Mouse (Mus musculus) CD8-positive naive resting alpha-beta T cell, adult 2 months (primary cell): ENCODE measurements at regions not wholly inside any gene's neighbourhood (a gene's known extent, or its start where the extent isn't known, plus 50 kb on each side); places are given as distances from the start of the nearest gene placed in this dataset.

Source experiments
- DNase-seq, 2 experiments: peaks; one replicate each; pipeline ENCODE4 v3.0.0; 2022; ENCODE audit warnings: low read depth in 2 of 2, low spot score in 2 of 2

- no peak for DNase-seq
Measured at GRCm38 (mm10) chr1:43882576-43882975, 50.9 kb upstream of the Tpp2 start.

GRCm38 (mm10) chr1:43880396-43880795 is 52.8 kb upstream of the Uxs1 start:
- DNase-seq: peak; percentile 35 to 59

GRCm38 (mm10) chr1:43879896-43880295 is 52.3 kb upstream of the Uxs1 start:
- no peak for DNase-seq

- DNase-seq: no peak
Measured at GRCm38 (mm10) chr1:43879163-43879562, 51.6 kb upstream of the Uxs1 start.

- DNase-seq: no peak
Measured at GRCm38 (mm10) chr1:43878163-43878562, 50.6 kb upstream of the Uxs1 start.

- DNase-seq: no peak
Measured at GRCm38 (mm10) chr1:43877704-43878103, 50.1 kb upstream of the Uxs1 start.
